Mouse (Mus musculus) G1E (cell line): ENCODE measurements around the gene Sycp3. TPM values are rescaled to one million over a fixed set of nuclear protein-coding genes. Genes with fewer than 3 reads are reported as not detected.
"Not testable (repeated sequence)": the region's sequence is repeated elsewhere in the genome, so short reads cannot be mapped to it uniquely, and the experiment has no call there.

Source experiments
- ATAC-seq: 2 replicates; pipeline ENCODE4 v1.8.0; 2016; ENCODE audit warnings: mild to moderate bottlenecking; ENCODE audit not compliant: insufficient number of reproducible peaks, poor library complexity, low FRiP score, severe bottlenecking; ENCODE audit errors: extremely low read depth
- DNase-seq: peaks from one replicate; pipeline ENCODE4 v3.0.0; 2012; ENCODE audit warnings: low spot score
- H3K27me3 ChIP-seq: 2 replicates; pipeline ENCODE4 v1.6.1; 2012; ENCODE audit warnings: mild to moderate bottlenecking, low read length, inconsistent platforms; ENCODE audit not compliant: insufficient read depth
- H3K36me3 ChIP-seq: replicated peaks from 2 replicates; pipeline ENCODE3; 2012; ENCODE audit warnings: mild to moderate bottlenecking, inconsistent platforms
- H3K4me1 ChIP-seq: 2 replicates; pipeline ENCODE4 v1.6.1; 2012; ENCODE audit warnings: low read depth, low read length, inconsistent platforms, mixed read lengths; ENCODE audit not compliant: insufficient read depth
- H3K4me3 ChIP-seq: 2 replicates; pipeline ENCODE4 v1.5.1; 2012; ENCODE audit warnings: low read depth, mild to moderate bottlenecking, inconsistent platforms, low read length, moderate library complexity, mixed read lengths
- H3K9me3 ChIP-seq: replicated peaks from 2 replicates; pipeline ENCODE4 v1.6.1; 2012; ENCODE audit warnings: inconsistent platforms
- CTCF ChIP-seq: IDR thresholded peaks from 2 replicates; pipeline ENCODE4 v1.5.1; 2012; ENCODE audit warnings: low read depth, low read length, inconsistent platforms, mixed read lengths
- GATA1 ChIP-seq: IDR thresholded peaks from 2 replicates; pipeline ENCODE4 v1.6.1; 2012; ENCODE audit warnings: borderline replicate concordance, low read length, inconsistent platforms, mixed read lengths
- GATA2 ChIP-seq: IDR thresholded peaks from 2 replicates; pipeline ENCODE4 v1.6.1; 2012; ENCODE audit warnings: low read depth, low read length, inconsistent platforms, borderline replicate concordance
- POLR2AphosphoS5 ChIP-seq: IDR thresholded peaks from 2 replicates; pipeline ENCODE4 v1.6.1; 2012; ENCODE audit warnings: low read depth, low read length, inconsistent platforms; ENCODE audit not compliant: insufficient replicate concordance
- TAL1 ChIP-seq: conservative IDR thresholded peaks from 2 replicates; pipeline ENCODE4 v1.6.1; 2012; ENCODE audit warnings: low read depth, low read length, inconsistent platforms, mixed read lengths
- polyA plus RNA-seq: library from polyadenylated mRNA; stranded (reverse); fragments of >175 nt; gene quantifications from 2 replicates; pipeline ENCODE4 v1.2.3, GENCODE M21; 2012
- total RNA-seq, 2 experiments: library from RNA; stranded (forward) in 1 of 2; stranded (reverse) in 1 of 2; fragments of 200-1000 nt in 1 of 2; fragments of >200 nt in 1 of 2; fragmentation: Nextera tagmentation in 1 of 2; gene quantifications; 2 replicates each; pipeline ENCODE4 v1.2.3; 2014 to 2017

The Sycp3 gene
- total and polyA plus RNA-seq, 3 experiments: 0.22 TPM; not detected in 2

GRCm38 (mm10) chr10:88457816-88458215, 1.6 kb upstream of the Sycp3 start:
- ATAC-seq (no peak), DNase-seq (no peak)
- Histone ChIP-seq H3K9me3 (peaks cover 3% of the 10 kb centered on the region; the same call in 1 of the 2 replicates), H3K4me3 (no peak overlapping the region), H3K36me3 (no peaks in the 10 kb centered on the region), H3K4me1 (peaks cover 9% of the 10 kb centered on the region), H3K27me3 (peaks cover 8% of the 10 kb centered on the region)
- TF ChIP-seq POLR2AphosphoS5 (no peak), GATA2 (no peak), GATA1 (no peak), CTCF (no peak), TAL1 (no peak)

GRCm38 (mm10) chr10:88460122-88460820, 902 bp downstream of the Sycp3 start:
- no peak overlapping the region for H3K4me3 ChIP-seq
- no peak for TF ChIP-seq GATA2
- TF ChIP-seq TAL1: no peak
- TF ChIP-seq GATA1: no peak
- no peak for TF ChIP-seq POLR2AphosphoS5
- TF ChIP-seq CTCF: no peak
- no peak for DNase-seq
- H3K9me3 ChIP-seq: peaks cover 3% of the 10 kb centered on the region; the same call in 1 of the 2 replicates
- H3K27me3 ChIP-seq: peaks cover 8% of the 10 kb centered on the region
- H3K36me3 ChIP-seq: no peaks in the 10 kb centered on the region
- no peak for ATAC-seq
- H3K4me1 ChIP-seq: peaks cover 9% of the 10 kb centered on the region

- H3K9me3 ChIP-seq, ATAC-seq, H3K27me3 ChIP-seq, H3K4me3 ChIP-seq, H3K36me3 ChIP-seq, DNase-seq, H3K4me1 ChIP-seq: not testable (repeated sequence)
Observed at GRCm38 (mm10) chr10:88482866-88483265, 23.5 kb downstream of the Sycp3 start.

GRCm38 (mm10) chr10:88488629-88489028, 29.3 kb downstream of the Sycp3 start:
- DNase-seq (no peak), ATAC-seq (no peak)
- no peaks in the 10 kb centered on the region for H3K27me3 ChIP-seq
- H3K36me3 ChIP-seq: no peaks in the 10 kb centered on the region
- TF ChIP-seq POLR2AphosphoS5 (no peak), GATA1 (no peak), TAL1 (no peak), GATA2 (no peak), CTCF (no peak)
- peaks cover 14% of the 10 kb centered on the region for H3K4me1 ChIP-seq
- H3K4me3 ChIP-seq: no peak overlapping the region
- no peaks in the 10 kb centered on the region for H3K9me3 ChIP-seq

GRCm38 (mm10) chr10:88491632-88492031, 32.3 kb downstream of the Sycp3 start:
- TF ChIP-seq GATA2: no peak
- no peak for TF ChIP-seq CTCF
- TF ChIP-seq GATA1: no peak
- TF ChIP-seq POLR2AphosphoS5: no peak
- Histone ChIP-seq H3K36me3 (no peaks in the 10 kb centered on the region), H3K27me3 (no peaks in the 10 kb centered on the region), H3K4me1 (peaks cover 30% of the 10 kb centered on the region), H3K9me3 (no peaks in the 10 kb centered on the region), H3K4me3 (no peak overlapping the region)
- DNase-seq (no peak), ATAC-seq (peak; percentile 58; the same call in 1 of the 2 replicates)

GRCm38 (mm10) chr10:88492658-88493057, 33.3 kb downstream of the Sycp3 start:
- no peaks in the 10 kb centered on the region for H3K27me3 ChIP-seq
- no peak overlapping the region for H3K4me3 ChIP-seq
- H3K9me3 ChIP-seq: no peaks in the 10 kb centered on the region
- DNase-seq (no peak), ATAC-seq (no peak)
- H3K36me3 ChIP-seq: no peaks in the 10 kb centered on the region
- peaks cover 35% of the 10 kb centered on the region for H3K4me1 ChIP-seq
- TF ChIP-seq CTCF: no peak
- TF ChIP-seq GATA2: no peak
- no peak for TF ChIP-seq TAL1
- no peak for TF ChIP-seq GATA1
- no peak for TF ChIP-seq POLR2AphosphoS5

- Histone ChIP-seq H3K27me3 (no peaks in the 10 kb centered on the region), H3K36me3 (no peaks in the 10 kb centered on the region), H3K4me3 (no peak overlapping the region), H3K4me1 (peaks cover 35% of the 10 kb centered on the region), H3K9me3 (no peaks in the 10 kb centered on the region)
- ATAC-seq (peak; percentile 66), DNase-seq (no peak)
- TF ChIP-seq TAL1 (no peak), GATA1 (no peak)
Observed at GRCm38 (mm10) chr10:88494959-88495587, 35.7 kb downstream of the Sycp3 start.
